Mouse (Mus musculus) intestine, embryonic 15.5 days (tissue): Measurements from ENCODE around the gene Rabepk. TPM values are rescaled to one million over a fixed set of nuclear protein-coding genes. Genes with fewer than 3 reads are reported as not detected.
"Not testable (repeated sequence)": the region's sequence is repeated elsewhere in the genome, so short reads cannot be mapped to it uniquely, and the experiment has no call there.

ENCODE experiments used
- ATAC-seq: fragments of 200-750 bp; cut with Nextera tagmentation; 2 replicates; pipeline ENCODE4 v1.8.0; 2017; ENCODE audit warnings: moderate TSS enrichment, moderate library complexity
- H3K27ac ChIP-seq: fragments of 300-500 bp; sonication (generic); 2 replicates; pipeline ENCODE4 v1.5.1; 2015; ENCODE audit warnings: mild to moderate bottlenecking, inconsistent platforms
- H3K27me3 ChIP-seq: fragments of 300-500 bp; sonication (generic); replicated peaks from 2 replicates; pipeline ENCODE4 v1.6.1; 2015; ENCODE audit warnings: inconsistent platforms
- H3K36me3 ChIP-seq: fragments of 300-500 bp; sonication (generic); 2 replicates; pipeline ENCODE4 v1.6.1; 2015; ENCODE audit warnings: inconsistent platforms
- H3K4me1 ChIP-seq: fragments of 300-500 bp; sonication (generic); replicated peaks from 2 replicates; pipeline ENCODE4 v1.6.1; 2015; ENCODE audit warnings: inconsistent platforms
- H3K4me2 ChIP-seq: fragments of 300-500 bp; sonication (generic); replicated peaks from 2 replicates; pipeline ENCODE4 v1.6.1; 2015; ENCODE audit warnings: mild to moderate bottlenecking, inconsistent platforms
- H3K4me3 ChIP-seq: fragments of 300-500 bp; sonication (generic); replicated peaks from 2 replicates; pipeline ENCODE4 v1.5.1; 2015; ENCODE audit warnings: inconsistent platforms
- H3K9ac ChIP-seq: fragments of 300-500 bp; sonication (generic); 2 replicates; pipeline ENCODE4 v1.6.1; 2015; ENCODE audit warnings: inconsistent platforms
- H3K9me3 ChIP-seq: fragments of 300-500 bp; sonication (generic); 2 replicates; pipeline ENCODE4 v1.6.1; 2016; ENCODE audit warnings: inconsistent platforms
- WGBS: fragments of 180-500 bp; shearing (Covaris S2); methylation state at CpG from one replicate; pipeline ENCODE4 v1.1.7; 2015; 5-methylcytosine and 5-hydroxymethylcytosine counted together
- polyA plus RNA-seq: library from polyadenylated mRNA; unstranded; fragments of >200 nt; fragmentation: Nextera tagmentation; extraction: Ambion mirVana; gene quantifications from 2 replicates; pipeline ENCODE4 v1.2.1, GENCODE M21; 2015

Rabepk gene
- polyA plus RNA-seq, 1 experiment from 2014 or later, result 45.7 TPM

GRCm38 (mm10) chr2:34826460-34827231, 26.9 kb upstream of the Rabepk start:
- Histone ChIP-seq H3K4me3 (peak overlapping the region; percentile 86), H3K27ac (peak overlapping the region; percentile 83), H3K27me3 (no peaks in the 10 kb centered on the region), H3K36me3 (no peaks in the 10 kb centered on the region), H3K9ac (peak overlapping the region; percentile 89), H3K4me2 (peak overlapping the region; percentile 77), H3K4me1 (peaks cover 6% of the 10 kb centered on the region), H3K9me3 (no peaks in the 10 kb centered on the region)
- ATAC-seq, result peak; percentile 42
- 34% methylated on average over 20 of the region's 21 CpGs for WGBS

- peak within 1 kb of the TSS; percentile 86 for H3K4me3 ChIP-seq
- peak within 1 kb of the TSS; percentile 77 for H3K4me2 ChIP-seq
- peaks cover 6% of the 10 kb centered on the region for H3K4me1 ChIP-seq
- no peaks in the 10 kb centered on the region; the same call in 1 of the 2 replicates for H3K36me3 ChIP-seq
- H3K27ac ChIP-seq, result peak within 1 kb of the TSS; percentile 83
- whole genome bisulfite sequencing, result under 1% methylated on average over 57 of the region's 57 CpGs
- peak; percentile 99 for ATAC-seq
- H3K9ac ChIP-seq, result peak within 1 kb of the TSS; percentile 89
- H3K27me3 ChIP-seq, result no peaks in the 10 kb centered on the region
- no peaks in the 10 kb centered on the region for H3K9me3 ChIP-seq
Observed at GRCm38 (mm10) chr2:34825827-34826459, 26.2 kb upstream of the Rabepk start, which contains the start of gene Fbxw2. Fbxw2 (minus strand) TSS chr2:34826311.

- H3K4me1 ChIP-seq, result no peaks in the 10 kb centered on the region
- H3K4me2 ChIP-seq, result no peak overlapping the region
- no peak overlapping the region for H3K9ac ChIP-seq
- H3K36me3 ChIP-seq, result peaks cover 15% of the 10 kb centered on the region
- H3K27me3 ChIP-seq, result no peaks in the 10 kb centered on the region
- ATAC-seq, result no peak
- H3K4me3 ChIP-seq, result no peak overlapping the region
- WGBS, result 87% methylated on average over 2 of the region's 2 CpGs
- H3K27ac ChIP-seq, result no peak overlapping the region
- H3K9me3 ChIP-seq, result no peaks in the 10 kb centered on the region
Observed at GRCm38 (mm10) chr2:34818492-34818891, 18.8 kb upstream of the Rabepk start.

GRCm38 (mm10) chr2:34815893-34816292, 16.2 kb upstream of the Rabepk start:
- not testable (repeated sequence) for H3K9me3 ChIP-seq, H3K4me1 ChIP-seq, H3K4me2 ChIP-seq, H3K4me3 ChIP-seq, H3K9ac ChIP-seq, ATAC-seq, H3K27me3 ChIP-seq, H3K27ac ChIP-seq
- peaks cover 19% of the 10 kb centered on the region for H3K36me3 ChIP-seq
- WGBS, result 98% methylated on average over 2 of the region's 2 CpGs

GRCm38 (mm10) chr2:34812706-34813105, 13.0 kb upstream of the Rabepk start:
- Histone ChIP-seq H3K9me3 (no peaks in the 10 kb centered on the region), H3K4me2 (no peak overlapping the region), H3K36me3 (peaks cover 21% of the 10 kb centered on the region), H3K27ac (no peak overlapping the region), H3K4me1 (no peaks in the 10 kb centered on the region), H3K9ac (no peak overlapping the region), H3K27me3 (no peaks in the 10 kb centered on the region), H3K4me3 (no peak overlapping the region)
- no peak for ATAC-seq
- 80% methylated on average over 7 of the region's 7 CpGs for WGBS

- Histone ChIP-seq H3K36me3 (peaks cover 17% of the 10 kb centered on the region), H3K4me2 (no peak overlapping the region), H3K27ac (no peak overlapping the region), H3K9ac (no peak overlapping the region), H3K27me3 (no peaks in the 10 kb centered on the region), H3K9me3 (no peaks in the 10 kb centered on the region), H3K4me1 (no peaks in the 10 kb centered on the region), H3K4me3 (no peak overlapping the region)
- 98% methylated on average over 3 of the region's 3 CpGs for WGBS
- no peak for ATAC-seq
Observed at GRCm38 (mm10) chr2:34810775-34811174, 11.1 kb upstream of the Rabepk start.

GRCm38 (mm10) chr2:34809568-34809967, 9.9 kb upstream of the Rabepk start:
- no peaks in the 10 kb centered on the region for H3K27me3 ChIP-seq
- H3K4me1 ChIP-seq, result 0 out of 2 replicates have a peak, but pooled peaks cover 2% of the 10 kb centered on the region
- H3K4me2 ChIP-seq, result no peak overlapping the region
- no peak for ATAC-seq
- no peak overlapping the region for H3K4me3 ChIP-seq
- H3K9me3 ChIP-seq, result no peaks in the 10 kb centered on the region
- WGBS, result 87% methylated on average over 1 of the region's 1 CpGs
- H3K36me3 ChIP-seq, result peaks cover 12% of the 10 kb centered on the region
- no peak overlapping the region for H3K27ac ChIP-seq
- H3K9ac ChIP-seq, result no peak overlapping the region

- Histone ChIP-seq H3K27ac (no peak overlapping the region), H3K4me1 (peaks cover 7% of the 10 kb centered on the region), H3K4me3 (no peak overlapping the region), H3K9me3 (no peaks in the 10 kb centered on the region), H3K9ac (no peak overlapping the region), H3K36me3 (peaks cover 7% of the 10 kb centered on the region), H3K27me3 (no peaks in the 10 kb centered on the region), H3K4me2 (no peak overlapping the region)
- ATAC-seq, result no peak
- 68% methylated on average over 2 of the region's 2 CpGs for WGBS
Observed at GRCm38 (mm10) chr2:34808057-34808456, 8.3 kb upstream of the Rabepk start.

- Histone ChIP-seq H3K27ac (no peak overlapping the region), H3K9ac (no peak overlapping the region), H3K9me3 (no peaks in the 10 kb centered on the region), H3K4me1 (peaks cover 8% of the 10 kb centered on the region), H3K4me3 (no peak overlapping the region), H3K36me3 (peaks cover 4% of the 10 kb centered on the region; the same call in 1 of the 2 replicates), H3K4me2 (no peak overlapping the region), H3K27me3 (no peaks in the 10 kb centered on the region)
- 90% methylated on average over 10 of the region's 10 CpGs for WGBS
- no peak for ATAC-seq
Observed at GRCm38 (mm10) chr2:34805364-34805950, 5.7 kb upstream of the Rabepk start.

GRCm38 (mm10) chr2:34804815-34805214, 5.1 kb upstream of the Rabepk start:
- H3K4me3 ChIP-seq, result no peak overlapping the region
- 71% methylated on average over 1 of the region's 1 CpGs for WGBS
- ATAC-seq, result no peak
- H3K27ac ChIP-seq, result no peak overlapping the region
- no peaks in the 10 kb centered on the region for H3K9me3 ChIP-seq
- H3K9ac ChIP-seq, result no peak overlapping the region
- H3K4me1 ChIP-seq, result peaks cover 10% of the 10 kb centered on the region
- H3K36me3 ChIP-seq, result peaks cover 4% of the 10 kb centered on the region; the same call in 1 of the 2 replicates
- no peak overlapping the region for H3K4me2 ChIP-seq
- no peaks in the 10 kb centered on the region for H3K27me3 ChIP-seq

GRCm38 (mm10) chr2:34804172-34804571, 4.5 kb upstream of the Rabepk start:
- peak overlapping the region; percentile 46 for H3K4me2 ChIP-seq
- ATAC-seq, result no peak
- no peak overlapping the region for H3K4me3 ChIP-seq
- peaks cover 10% of the 10 kb centered on the region for H3K4me1 ChIP-seq
- H3K9ac ChIP-seq, result no peak overlapping the region
- no peaks in the 10 kb centered on the region for H3K27me3 ChIP-seq
- no peaks in the 10 kb centered on the region for H3K9me3 ChIP-seq
- H3K36me3 ChIP-seq, result peaks cover 4% of the 10 kb centered on the region; the same call in 1 of the 2 replicates
- 93% methylated on average over 2 of the region's 2 CpGs for WGBS
- H3K27ac ChIP-seq, result no peak overlapping the region

GRCm38 (mm10) chr2:34803746-34804145, 4.0 kb upstream of the Rabepk start:
- 58% methylated on average over 3 of the region's 3 CpGs for WGBS
- Histone ChIP-seq H3K9me3 (no peaks in the 10 kb centered on the region), H3K27me3 (no peaks in the 10 kb centered on the region), H3K9ac (peak overlapping the region; percentile 17; the same call in 1 of the 2 replicates), H3K4me2 (peak overlapping the region; percentile 46), H3K36me3 (peaks cover 4% of the 10 kb centered on the region; the same call in 1 of the 2 replicates), H3K27ac (no peak overlapping the region), H3K4me1 (peaks cover 13% of the 10 kb centered on the region), H3K4me3 (0 out of 2 replicates have a peak overlapping the region, but pooled peaks have one; percentile 9)
- no peak for ATAC-seq
